Mouse (Mus musculus): ENCODE results near the gene Prr19. TPM values are rescaled to one million over a fixed set of nuclear protein-coding genes. Genes with fewer than 3 reads are reported as not detected.

Gene Prr19
- total and polyA plus RNA-seq, 2 experiments = not detected

GRCm38 (mm10) chr7:25273259-25274241, 27.7 kb upstream of the Prr19 start:
- 88% methylated on average over 22 of the region's 22 CpGs for WGBS
- Histone ChIP-seq H3K36me3 (ENCODE audit: control insufficient read depth, insufficient read depth, low read length) (no peaks in the 10 kb centered on the region), H3K9ac (ENCODE audit: low read depth, low read length) (no peak overlapping the region), H3K79me2 (ENCODE audit: control insufficient read depth, insufficient read depth, low read length) (peaks cover 33% of the 10 kb centered on the region), H3K27me3 (ENCODE audit: control insufficient read depth, insufficient read depth, low read length) (no peaks in the 10 kb centered on the region), H3K4me3 (ENCODE audit: insufficient read depth, low read depth, low read length) (no peak overlapping the region), H3K4me1 (ENCODE audit: control insufficient read depth, insufficient read depth, low read length) (peaks cover 15% of the 10 kb centered on the region), H3K27ac (replicated peaks; ENCODE audit: insufficient read depth, low read depth, low read length) (no peak overlapping the region)
- no peak for DNase-seq (ENCODE audit: extremely low read depth, low read depth, low spot score)
- TF ChIP-seq CTCF (IDR thresholded peaks at IDR 0.05; ENCODE audit: low read depth, low read length) (no peak), POLR2A (IDR thresholded peaks at IDR 0.05; ENCODE audit: extremely low read depth, insufficient read depth, low read length) (no peak)

- H3K79me2 ChIP-seq (ENCODE audit: control insufficient read depth, insufficient read depth, low read length) = peaks cover 28% of the 10 kb centered on the region
- H3K9ac ChIP-seq (ENCODE audit: low read depth, low read length) = no peak overlapping the region
- no peak for DNase-seq (ENCODE audit: extremely low read depth, low read depth, low spot score)
- H3K36me3 ChIP-seq (ENCODE audit: control insufficient read depth, insufficient read depth, low read length) = no peaks in the 10 kb centered on the region
- H3K4me3 ChIP-seq (ENCODE audit: insufficient read depth, low read depth, low read length) = no peak overlapping the region
- peaks cover 13% of the 10 kb centered on the region for H3K4me1 ChIP-seq (ENCODE audit: control insufficient read depth, insufficient read depth, low read length)
- TF ChIP-seq POLR2A (IDR thresholded peaks at IDR 0.05; ENCODE audit: extremely low read depth, insufficient read depth, low read length) = no peak
- no peak for TF ChIP-seq CTCF (IDR thresholded peaks at IDR 0.05; ENCODE audit: low read depth, low read length)
- no peak overlapping the region for H3K27ac ChIP-seq (replicated peaks; ENCODE audit: insufficient read depth, low read depth, low read length)
- 81% methylated on average over 5 of the region's 5 CpGs for WGBS
- no peaks in the 10 kb centered on the region for H3K27me3 ChIP-seq (ENCODE audit: control insufficient read depth, insufficient read depth, low read length)
These were observed 26.6 kb upstream of the Prr19 start for GRCm38 (mm10) chr7:25274571-25274970.

GRCm38 (mm10) chr7:25274996-25275395, 26.2 kb upstream of the Prr19 start:
- peaks cover 31% of the 10 kb centered on the region for H3K79me2 ChIP-seq (ENCODE audit: control insufficient read depth, insufficient read depth, low read length)
- no peak overlapping the region for H3K9ac ChIP-seq (ENCODE audit: low read depth, low read length)
- H3K4me3 ChIP-seq (ENCODE audit: insufficient read depth, low read depth, low read length) = no peak overlapping the region
- H3K27me3 ChIP-seq (ENCODE audit: control insufficient read depth, insufficient read depth, low read length) = no peaks in the 10 kb centered on the region
- WGBS = 88% methylated on average over 3 of the region's 3 CpGs
- H3K4me1 ChIP-seq (ENCODE audit: control insufficient read depth, insufficient read depth, low read length) = peaks cover 12% of the 10 kb centered on the region
- no peaks in the 10 kb centered on the region for H3K36me3 ChIP-seq (ENCODE audit: control insufficient read depth, insufficient read depth, low read length)
- H3K27ac ChIP-seq (replicated peaks; ENCODE audit: insufficient read depth, low read depth, low read length) = no peak overlapping the region
- no peak for TF ChIP-seq CTCF (IDR thresholded peaks at IDR 0.05; ENCODE audit: low read depth, low read length)
- no peak for TF ChIP-seq POLR2A (IDR thresholded peaks at IDR 0.05; ENCODE audit: extremely low read depth, insufficient read depth, low read length)
- no peak for DNase-seq (ENCODE audit: extremely low read depth, low read depth, low spot score)

GRCm38 (mm10) chr7:25275555-25276298, 25.5 kb upstream of the Prr19 start:
- TF ChIP-seq CTCF (IDR thresholded peaks at IDR 0.05; ENCODE audit: low read depth, low read length) (no peak), POLR2A (IDR thresholded peaks at IDR 0.05; ENCODE audit: extremely low read depth, insufficient read depth, low read length) (no peak)
- no peak for DNase-seq (ENCODE audit: extremely low read depth, low read depth, low spot score)
- Histone ChIP-seq H3K27me3 (ENCODE audit: control insufficient read depth, insufficient read depth, low read length) (no peaks in the 10 kb centered on the region), H3K9ac (ENCODE audit: low read depth, low read length) (no peak overlapping the region), H3K79me2 (ENCODE audit: control insufficient read depth, insufficient read depth, low read length) (peaks cover 27% of the 10 kb centered on the region), H3K4me1 (ENCODE audit: control insufficient read depth, insufficient read depth, low read length) (peaks cover 15% of the 10 kb centered on the region), H3K4me3 (ENCODE audit: insufficient read depth, low read depth, low read length) (no peak overlapping the region), H3K27ac (replicated peaks; ENCODE audit: insufficient read depth, low read depth, low read length) (no peak overlapping the region), H3K36me3 (ENCODE audit: control insufficient read depth, insufficient read depth, low read length) (no peaks in the 10 kb centered on the region)
- 81% methylated on average over 9 of the region's 9 CpGs for WGBS

GRCm38 (mm10) chr7:25277405-25277804, 23.8 kb upstream of the Prr19 start:
- Histone ChIP-seq H3K4me3 (ENCODE audit: insufficient read depth, low read depth, low read length) (no peak overlapping the region), H3K4me1 (ENCODE audit: control insufficient read depth, insufficient read depth, low read length) (peaks cover 18% of the 10 kb centered on the region)
- 85% methylated on average over 4 of the region's 4 CpGs for WGBS

More at GRCm38 (mm10) chr7:25277405-25277804, 23.8 kb upstream of the Prr19 start:
- DNase-seq (ENCODE audit: extremely low read depth, low read depth, low spot score) = no peak
- Histone ChIP-seq H3K27ac (replicated peaks; ENCODE audit: insufficient read depth, low read depth, low read length) (peak overlapping the region; percentile 0; the same call in 1 of the 2 replicates), H3K27me3 (ENCODE audit: control insufficient read depth, insufficient read depth, low read length) (no peaks in the 10 kb centered on the region), H3K36me3 (ENCODE audit: control insufficient read depth, insufficient read depth, low read length) (no peaks in the 10 kb centered on the region), H3K9ac (ENCODE audit: low read depth, low read length) (no peak overlapping the region), H3K79me2 (ENCODE audit: control insufficient read depth, insufficient read depth, low read length) (peaks cover 12% of the 10 kb centered on the region; the same call in 1 of the 2 replicates)
- TF ChIP-seq CTCF (IDR thresholded peaks at IDR 0.05; ENCODE audit: low read depth, low read length) (no peak), POLR2A (IDR thresholded peaks at IDR 0.05; ENCODE audit: extremely low read depth, insufficient read depth, low read length) (no peak)
